Mouse (Mus musculus) right cerebral cortex, adult 18-20 months (tissue): ENCODE measurements around the gene Rgs9bp.

Experiments used
- DNase-seq: peaks from one replicate; pipeline ENCODE4 v3.0.0; 2022; ENCODE audit warnings: mixed read lengths

The Rgs9bp gene

GRCm38 (mm10) chr7:35585191-35586054 is at the start of gene Rgs9bp:
Gene Rgs9bp, minus strand, starts transcription at chr7:35585582.
- no peak for DNase-seq

DNA sequence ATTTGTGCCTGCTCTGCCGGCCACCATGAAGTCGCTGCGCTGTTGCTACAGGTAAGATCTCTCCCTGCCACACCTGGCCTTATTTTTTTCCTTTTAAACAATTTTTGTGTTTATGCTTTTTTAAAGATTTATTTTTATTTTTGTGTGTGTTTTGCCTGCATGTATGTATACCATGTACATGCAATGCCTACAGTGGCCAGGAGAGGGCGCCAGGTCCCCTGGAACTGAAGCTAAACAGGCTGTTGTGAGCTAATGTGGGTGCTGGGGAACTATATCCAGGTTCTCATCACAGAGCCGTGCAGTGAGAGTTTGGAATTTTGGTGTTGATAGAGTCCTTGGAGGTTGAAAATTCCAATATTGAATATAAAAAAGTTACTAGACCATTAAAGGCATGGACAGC is 43.1 kb upstream of the Rgs9bp start:
- no peak for DNase-seq

- no peak for DNase-seq
Measured at GRCm38 (mm10) chr7:35627371-35627770, 42.0 kb upstream of the Rgs9bp start.

DNA sequence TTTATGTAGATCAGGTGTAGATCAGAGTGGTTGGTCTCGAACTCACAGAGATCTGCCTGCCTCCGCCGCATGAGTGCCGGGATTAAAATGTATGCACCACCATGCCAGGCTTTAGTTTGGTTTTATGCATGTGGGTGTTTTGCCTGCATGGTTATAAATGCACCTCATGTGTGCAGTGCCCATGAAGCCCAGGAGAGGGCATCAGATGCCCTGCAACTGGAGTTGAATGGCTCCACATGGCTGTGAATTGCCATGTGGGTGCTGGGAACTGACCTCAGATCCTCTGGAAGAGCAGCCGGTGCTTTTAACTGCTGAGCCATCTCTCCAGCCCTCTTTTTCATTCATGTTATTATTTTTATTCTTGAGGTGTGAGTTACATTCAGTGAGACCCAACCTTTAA is 40.7 kb upstream of the Rgs9bp start:
- DNase-seq, result no peak

- no peak for DNase-seq
Measured at GRCm38 (mm10) chr7:35622626-35623025, 37.2 kb upstream of the Rgs9bp start.

DNA sequence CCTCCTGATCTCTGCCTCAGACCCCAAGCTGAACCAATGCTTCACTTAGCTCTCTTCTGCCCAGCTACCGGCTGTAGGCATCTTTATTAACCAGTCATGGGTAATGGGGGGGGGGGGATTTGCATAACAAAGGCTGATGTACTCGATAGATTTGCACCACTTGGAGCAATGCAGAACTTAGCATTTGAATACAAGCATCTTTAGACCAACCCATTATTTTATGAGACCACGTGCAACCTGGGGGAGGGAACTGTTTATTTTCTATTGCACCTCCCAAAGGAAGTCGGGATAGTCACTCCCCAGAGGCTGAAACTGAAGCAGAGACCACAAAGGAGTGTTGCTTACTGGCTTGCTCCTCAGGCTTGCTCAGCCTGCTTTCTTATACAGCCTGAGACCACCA is 32.1 kb upstream of the Rgs9bp start:
- no peak for DNase-seq

DNA sequence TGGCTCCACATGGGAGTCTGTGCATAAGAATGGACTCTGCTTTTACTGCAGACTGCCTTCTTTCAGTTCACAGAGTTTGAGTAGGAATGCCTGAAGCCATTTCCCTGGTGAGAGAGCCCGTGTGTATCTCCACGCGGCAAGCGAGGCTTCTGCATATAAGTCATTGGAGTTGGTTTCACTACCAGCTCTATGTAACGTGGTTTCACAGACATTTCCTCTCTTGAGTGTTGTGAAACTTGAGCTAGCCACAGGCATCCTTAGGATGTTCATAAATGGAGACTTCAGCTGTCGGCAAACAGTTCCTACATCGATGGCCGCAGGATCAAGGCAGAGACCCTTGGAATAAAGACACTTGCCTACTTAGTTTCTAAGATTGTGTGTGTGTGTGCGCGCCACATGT is 23.9 kb upstream of the Rgs9bp start:
- DNase-seq, result no peak

DNA sequence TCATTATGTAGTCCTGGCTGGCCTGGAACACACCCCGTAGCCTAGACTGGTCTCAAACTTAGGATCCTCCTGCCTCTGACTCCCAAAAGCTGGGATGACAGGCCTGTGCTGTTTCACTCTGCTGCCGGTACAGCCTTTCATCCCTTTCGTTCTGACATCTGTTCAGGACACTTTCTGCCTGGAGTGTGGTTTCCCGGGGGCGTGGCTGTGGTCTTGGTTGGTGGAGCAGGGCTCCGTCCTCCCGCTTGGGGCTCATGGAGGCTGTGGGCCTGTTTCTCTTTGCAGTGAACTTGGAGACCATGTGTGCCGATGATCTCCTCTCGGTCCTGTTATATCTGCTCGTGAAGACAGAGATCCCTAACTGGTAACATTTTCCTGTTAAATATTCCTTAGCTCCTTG is 21.4 kb upstream of the Rgs9bp start:
- DNase-seq, result no peak

- no peak for DNase-seq
Measured at GRCm38 (mm10) chr7:35602766-35603165, 17.4 kb upstream of the Rgs9bp start.

DNA sequence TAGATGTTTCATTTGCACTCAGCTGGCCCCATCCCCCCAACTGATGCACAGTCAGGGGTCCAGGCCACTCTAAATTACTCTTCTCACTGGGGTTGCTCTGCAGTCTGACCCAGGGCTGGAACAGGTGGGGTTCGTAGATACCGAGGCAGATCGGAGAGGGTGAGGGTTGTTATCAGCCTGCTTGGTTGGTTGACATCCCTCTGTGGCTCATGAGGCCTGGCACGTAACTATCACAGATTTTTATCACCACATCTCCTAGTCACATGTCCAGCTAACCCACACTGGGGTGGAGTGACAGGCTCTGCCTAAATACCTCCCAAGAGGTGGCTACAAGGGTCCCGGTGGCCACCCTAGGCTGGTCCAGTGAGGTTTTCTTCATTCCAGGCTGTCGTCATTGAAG is 15.7 kb upstream of the Rgs9bp start:
- no peak for DNase-seq

DNA sequence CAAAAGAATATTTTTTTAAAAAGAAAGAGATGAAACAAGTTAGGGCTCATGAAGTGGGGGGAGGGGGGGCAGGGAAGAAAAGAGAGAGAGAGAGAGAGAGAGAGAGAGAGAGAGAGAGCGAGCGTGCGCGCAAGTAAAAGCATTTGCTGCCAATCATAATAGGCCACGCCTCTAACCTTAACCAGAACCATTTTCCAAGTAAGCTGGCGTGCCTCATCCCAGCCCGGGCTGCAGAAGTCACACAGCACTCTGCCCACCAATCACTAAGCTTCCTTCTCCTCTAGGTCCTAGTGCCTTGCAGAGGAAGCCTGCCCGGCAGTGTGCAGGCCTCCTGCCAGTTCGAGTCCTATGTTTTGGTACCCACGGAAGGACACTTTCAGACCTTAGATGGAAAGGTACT is 14.6 kb upstream of the Rgs9bp start:
- DNase-seq, result no peak

- peak; percentile 42 for DNase-seq
Measured at GRCm38 (mm10) chr7:35599492-35599891, 14.1 kb upstream of the Rgs9bp start.

DNA sequence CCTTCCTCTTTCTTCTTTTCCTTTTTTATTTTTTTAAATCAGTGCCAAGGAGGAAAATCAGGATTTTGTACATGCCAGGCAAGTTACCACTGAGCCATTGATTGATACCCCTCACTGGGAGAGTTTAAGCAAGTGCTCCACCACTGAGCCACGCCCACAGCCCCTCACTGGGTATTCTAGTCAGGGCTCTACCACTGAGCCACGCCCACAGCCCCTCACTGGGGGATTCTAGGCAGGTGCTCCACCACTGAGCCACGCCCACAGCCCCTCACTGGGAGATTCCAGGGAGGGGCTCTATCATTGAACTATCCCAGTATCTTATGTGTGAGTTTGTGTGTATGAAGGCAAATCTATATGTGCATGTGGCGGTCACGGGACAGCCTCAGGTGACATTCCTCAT is 8.9 kb upstream of the Rgs9bp start:
- DNase-seq, result no peak

DNA sequence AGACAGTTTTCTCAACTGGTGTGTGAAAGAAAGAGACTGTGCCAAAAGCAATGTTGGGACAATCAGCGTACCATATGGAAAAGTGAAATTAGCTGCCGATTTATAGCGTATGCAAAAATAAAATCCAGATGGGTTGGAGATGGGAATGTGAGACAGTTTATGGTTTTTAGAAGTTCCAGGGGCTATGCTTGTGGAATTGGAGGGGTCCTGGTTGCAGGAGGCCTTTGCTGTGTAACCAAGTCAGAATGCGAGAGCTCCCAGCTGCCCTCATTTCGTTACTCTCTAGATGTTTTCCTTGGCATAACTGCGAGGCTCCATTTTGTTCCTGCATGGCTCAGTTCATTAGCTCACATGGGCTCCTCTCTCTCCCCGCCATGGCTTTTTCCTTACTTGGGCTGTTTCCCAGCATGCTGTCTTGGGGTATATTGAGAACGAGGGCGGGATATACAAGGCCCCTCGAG is 5.4 kb upstream of the Rgs9bp start:
- DNase-seq, result peak; percentile 31

GRCm38 (mm10) chr7:35589485-35589884 is 4.1 kb upstream of the Rgs9bp start:
- DNase-seq, result no peak

DNA sequence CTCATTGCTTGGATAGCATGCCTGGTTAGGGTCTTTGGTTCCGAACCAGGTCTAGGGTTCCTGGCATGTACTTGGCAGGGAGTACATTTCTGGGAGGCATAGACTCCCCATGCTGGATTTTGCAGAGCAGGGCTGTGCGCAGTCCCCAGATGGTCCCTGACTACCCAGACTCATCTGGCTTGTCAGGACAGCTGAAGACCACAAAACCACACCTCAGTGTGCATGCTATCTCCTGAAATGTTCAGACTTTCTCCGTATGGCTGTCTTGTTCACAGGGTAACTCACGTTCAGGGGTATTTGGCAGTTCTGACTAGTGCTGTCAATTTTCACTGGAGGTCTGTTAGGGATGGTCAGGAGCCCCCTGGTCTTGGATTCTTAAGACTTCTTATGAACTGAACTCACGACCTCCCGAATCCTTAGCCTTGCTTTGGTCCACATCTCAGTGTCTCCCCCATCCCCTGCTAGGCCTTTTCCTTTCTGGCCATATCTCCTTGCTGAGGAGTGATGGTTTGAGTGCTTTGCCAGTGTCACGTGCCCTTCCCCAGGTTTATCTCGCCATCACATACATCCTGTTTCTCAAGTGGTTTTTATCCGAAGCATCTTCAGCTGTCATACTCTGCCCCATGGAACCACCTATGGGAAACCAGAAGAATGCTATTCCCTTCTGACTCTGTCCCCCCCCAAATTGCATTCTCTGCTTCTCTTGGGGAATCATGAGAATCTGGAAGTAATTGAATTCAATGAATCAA is 3.5 kb upstream of the Rgs9bp start:
- DNase-seq, result no peak

GRCm38 (mm10) chr7:35587728-35588127 is 2.3 kb upstream of the Rgs9bp start:
- DNase-seq, result no peak

DNA sequence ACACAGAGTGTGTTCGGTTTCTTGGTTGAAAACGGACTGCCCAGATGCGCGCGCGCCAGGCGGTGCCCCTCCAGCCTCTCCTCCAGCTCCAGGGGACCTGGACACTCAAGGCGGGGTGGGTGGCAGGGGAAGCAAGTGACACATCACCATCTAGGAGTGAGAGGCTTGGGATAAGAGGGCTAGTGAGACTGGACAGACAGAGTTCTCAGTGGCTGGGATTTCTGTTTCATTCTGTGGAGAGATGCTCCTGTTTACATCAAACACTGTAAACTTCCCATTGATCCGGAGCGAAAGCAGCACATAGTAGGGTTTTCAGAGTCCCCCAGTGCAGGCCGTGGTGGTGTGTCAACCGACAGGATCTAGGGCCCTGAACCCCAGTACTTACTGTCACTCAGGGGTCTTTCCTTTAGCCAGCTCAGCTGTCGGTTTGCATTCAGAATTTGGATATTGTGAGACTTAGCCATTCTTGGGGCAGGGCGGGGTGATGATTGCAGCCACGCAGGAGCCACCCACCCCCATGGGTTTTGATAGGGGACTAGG is 1.6 kb upstream of the Rgs9bp start:
- no peak for DNase-seq

DNA sequence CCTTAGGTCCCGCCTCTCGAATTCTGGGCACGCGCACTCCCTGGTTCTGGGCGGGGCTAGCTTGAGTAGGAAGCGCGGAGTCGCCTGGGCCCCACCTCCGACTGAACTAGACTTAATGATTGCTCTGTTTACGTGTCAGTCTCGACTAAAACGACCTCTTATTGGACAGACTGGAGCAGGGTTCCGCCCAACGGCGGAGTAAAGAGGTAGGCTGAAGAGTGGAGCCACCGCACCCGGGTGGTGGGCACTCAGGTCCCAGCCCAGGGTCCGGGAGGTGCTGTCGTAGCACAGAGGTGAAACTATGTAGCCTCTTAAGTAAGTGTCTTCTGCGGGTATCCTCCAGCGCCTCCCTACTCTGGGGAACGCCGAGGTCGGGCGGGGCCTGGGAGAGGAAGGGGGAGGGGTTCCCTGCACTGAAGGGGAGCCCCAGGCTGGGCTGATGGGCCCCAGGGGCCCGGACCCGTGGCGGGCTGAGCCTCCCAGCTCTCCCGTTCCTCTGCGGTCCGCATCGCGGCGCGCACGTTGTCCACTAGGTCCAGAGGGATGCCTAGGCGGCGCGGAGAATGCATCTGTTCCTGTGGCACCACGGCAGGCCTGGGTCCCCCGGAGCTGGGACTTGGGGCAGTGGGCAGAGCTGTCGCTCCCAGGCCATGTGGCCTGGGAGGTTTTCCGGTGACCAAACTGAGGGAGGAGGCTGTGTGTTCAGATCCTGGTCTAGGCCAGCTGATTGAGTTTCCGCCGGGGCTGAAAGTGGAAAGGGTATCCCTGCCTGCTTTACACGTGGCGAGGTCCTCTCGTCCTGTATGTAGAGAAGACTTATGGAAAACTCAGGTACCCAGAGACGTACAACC is 898 bp upstream of the Rgs9bp start, which contains the start of gene Ankrd27:
Gene Ankrd27, plus strand, starts transcription at position 190 of the 851 bp plus-strand sequence.
- peak; percentile 96 for DNase-seq

DNA sequence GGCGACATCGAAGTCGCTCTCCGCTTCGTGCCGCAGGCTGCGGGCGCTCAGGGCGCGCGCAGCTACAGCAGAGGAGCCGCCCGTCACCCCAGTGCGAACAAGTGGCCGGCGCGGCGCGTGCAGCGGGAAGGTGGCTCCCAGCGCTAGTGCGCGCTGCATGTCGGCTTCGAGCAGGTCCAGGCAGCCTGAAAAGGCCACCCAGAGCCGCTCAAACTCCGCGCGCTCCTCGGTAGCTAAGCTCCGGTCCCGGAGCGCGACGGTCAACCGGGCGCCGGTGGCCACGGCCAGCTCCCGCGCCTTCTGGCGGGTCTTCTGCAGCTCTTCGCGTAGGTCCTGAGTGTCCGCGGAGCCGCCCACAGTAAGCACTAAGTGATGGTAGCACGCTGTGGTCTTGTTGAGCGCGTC is 594 bp downstream of the Rgs9bp start:
- DNase-seq, result no peak

DNA sequence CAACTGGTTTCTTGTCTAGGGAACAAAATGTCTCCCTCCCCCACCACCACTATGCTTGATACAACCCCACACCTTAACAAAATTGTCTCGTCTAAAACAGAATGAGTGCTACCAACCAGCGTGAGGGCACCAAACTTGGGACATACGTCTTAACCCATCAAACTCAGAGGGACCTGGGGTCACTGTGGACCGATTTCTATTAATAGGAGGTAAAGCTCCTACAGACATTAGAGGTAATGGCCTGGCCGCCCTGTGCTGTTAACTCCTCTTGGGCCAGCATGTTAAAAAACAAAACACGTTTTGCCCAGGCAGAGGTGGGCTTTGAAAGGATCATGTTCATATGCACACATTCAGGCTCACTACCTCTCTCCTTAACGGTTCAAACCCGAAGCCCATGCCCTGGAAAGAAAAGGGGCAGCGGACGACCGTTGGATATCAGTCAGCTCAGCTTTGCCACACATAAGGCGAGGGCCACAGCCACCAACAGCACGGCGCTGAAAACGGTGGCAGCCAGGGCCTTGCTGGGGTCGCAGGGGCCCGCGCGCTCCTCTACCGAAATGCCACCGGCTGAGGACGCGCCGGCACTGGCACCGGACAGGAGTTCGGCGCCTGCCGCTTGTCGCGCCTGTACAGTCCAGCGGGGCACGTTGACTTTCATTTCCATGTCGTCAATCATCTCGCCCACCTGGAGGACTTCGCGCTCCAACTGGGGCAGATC is 1.2 kb downstream of the Rgs9bp start:
- no peak for DNase-seq

GRCm38 (mm10) chr7:35583476-35584025 is 1.8 kb downstream of the Rgs9bp start:
- DNase-seq, result no peak
